Mouse (Mus musculus) forebrain, postnatal 0 days (tissue): ENCODE measurements around the gene Naa60. TPM values are rescaled to one million over a fixed set of nuclear protein-coding genes. Genes with fewer than 3 reads are reported as not detected.

Source experiments
- ATAC-seq: fragments of 200-750 bp; cut with Nextera tagmentation; 2 replicates; pipeline ENCODE4 v1.8.0; 2017; ENCODE audit warnings: mild to moderate bottlenecking, moderate library complexity
- DNase-seq: peaks from one replicate; pipeline ENCODE4 v3.0.0-alpha.2; 2015
- H3K27ac ChIP-seq: fragments of 300-500 bp; sonication (generic); 2 replicates; pipeline ENCODE4 v1.5.1; 2014; ENCODE audit warnings: low read depth, mild to moderate bottlenecking, antibody characterized with exemption, low read length, moderate library complexity, mixed read lengths
- H3K27me3 ChIP-seq: fragments of 300-500 bp; sonication (generic); 2 replicates; pipeline ENCODE4 v1.6.1; 2014; ENCODE audit warnings: mild to moderate bottlenecking, low read length, mixed read lengths; ENCODE audit not compliant: insufficient read depth
- H3K36me3 ChIP-seq: fragments of 300-500 bp; sonication (generic); 2 replicates; pipeline ENCODE4 v1.6.1; 2014; ENCODE audit warnings: mild to moderate bottlenecking, moderate library complexity; ENCODE audit not compliant: insufficient read depth
- H3K4me1 ChIP-seq: fragments of 300-500 bp; sonication (generic); 2 replicates; pipeline ENCODE4 v1.6.1; 2014; ENCODE audit warnings: antibody characterized with exemption; ENCODE audit not compliant: insufficient read depth
- H3K4me2 ChIP-seq: fragments of 300-500 bp; sonication (generic); 2 replicates; pipeline ENCODE4 v1.6.1; 2014; ENCODE audit warnings: low read depth, mild to moderate bottlenecking, moderate library complexity
- H3K4me3 ChIP-seq: fragments of 300-500 bp; sonication (generic); 2 replicates; pipeline ENCODE4 v1.5.1; 2014; ENCODE audit warnings: low read depth, low read length, mixed read lengths
- H3K9ac ChIP-seq: fragments of 300-500 bp; sonication (generic); 2 replicates; pipeline ENCODE4 v1.6.1; 2014; ENCODE audit warnings: mild to moderate bottlenecking
- H3K9me3 ChIP-seq: fragments of 300-500 bp; sonication (generic); 2 replicates; pipeline ENCODE4 v1.6.1; 2016; ENCODE audit warnings: low read length
- CTCF ChIP-seq: sonication (generic); IDR thresholded peaks from 2 replicates; pipeline ENCODE4 v1.5.1; 2016; ENCODE audit warnings: antibody characterized with exemption, control low read depth, low read depth
- WGBS: fragments of 180-500 bp; shearing (Covaris S2); extraction: QIAGEN DNeasy Blood & Tissue Kit; methylation state at CpG from one replicate; pipeline ENCODE4 v1.1.7; 2014; 5-methylcytosine and 5-hydroxymethylcytosine counted together
- polyA plus RNA-seq: library from polyadenylated mRNA; unstranded; fragments of >200 nt; fragmentation: Nextera tagmentation; extraction: Ambion mirVana; gene quantifications from 2 replicates; pipeline ENCODE4 v1.2.1, GENCODE M21; 2015
- total RNA-seq: library from RNA; depleted of rRNA; stranded (reverse); fragments of >200 nt; gene quantifications from 2 replicates; pipeline ENCODE4 v1.2.3, GENCODE M21; 2014; rRNA removed

Gene Naa60
- 61.6 and 81.1 TPM in 2 replicates for total RNA-seq
- polyA plus RNA-seq, result 86.1 and 97.1 TPM in 2 replicates

DNA sequence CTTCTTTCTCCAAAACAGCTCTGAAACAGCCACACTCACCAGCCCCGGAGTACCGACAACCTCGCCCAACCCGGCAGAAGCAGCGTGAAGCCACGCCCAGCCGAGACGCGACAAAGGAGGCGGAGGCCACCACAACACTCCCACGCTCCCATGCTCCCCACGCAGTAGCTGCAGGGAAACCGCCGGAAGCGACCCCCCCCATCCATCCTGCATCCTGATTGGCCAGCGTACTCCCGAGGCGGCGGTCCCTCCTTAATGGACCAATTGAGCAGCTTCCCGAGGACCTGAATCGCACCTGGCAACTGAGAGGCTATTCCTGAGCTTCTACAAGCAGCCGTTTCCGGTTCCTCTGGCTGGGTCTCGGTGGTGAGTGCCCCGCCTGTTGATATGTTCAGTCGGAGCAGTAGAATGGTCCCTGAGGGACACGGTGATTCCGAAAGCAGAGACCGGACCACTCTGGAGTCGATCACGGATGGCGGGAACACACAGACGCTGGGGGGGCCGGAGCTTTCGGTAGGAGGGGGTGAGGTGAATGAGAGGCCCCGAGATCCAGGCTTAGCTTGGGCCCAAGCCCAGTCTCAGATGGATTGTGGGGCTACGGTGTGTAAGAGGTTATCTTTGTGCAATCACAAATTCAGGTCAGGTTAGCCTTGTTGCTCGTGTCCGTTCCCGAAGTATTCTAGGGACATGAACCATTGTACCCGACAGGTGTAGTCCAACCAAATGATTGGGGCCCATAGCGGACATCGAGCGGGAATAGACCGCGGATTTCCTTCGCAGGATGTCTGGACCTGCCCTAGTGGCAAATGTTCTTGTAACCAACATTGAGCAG lies at the start of gene Naa60:
TSS of gene Naa60 (plus strand) at position 160 of the 832 bp plus-strand sequence.
- Histone ChIP-seq H3K4me3 (peak within 1 kb of the TSS; percentile 52), H3K27me3 (no peaks in the 10 kb centered on the region), H3K4me1 (peaks cover 5% of the 10 kb centered on the region), H3K4me2 (peak within 1 kb of the TSS; percentile 81), H3K9ac (peak within 1 kb of the TSS; percentile 57), H3K27ac (peak within 1 kb of the TSS; percentile 36; the same call in 1 of the 2 replicates), H3K9me3 (no peaks in the 10 kb centered on the region), H3K36me3 (peaks cover 10% of the 10 kb centered on the region; the same call in 1 of the 2 replicates)
- 6% methylated on average over 47 of the region's 47 CpGs for WGBS
- peak; percentile 95 for DNase-seq
- ATAC-seq, result peak; percentile 100
- TF ChIP-seq CTCF, result 0 out of 2 replicates have a peak, but pooled peaks have one; percentile 1

DNA sequence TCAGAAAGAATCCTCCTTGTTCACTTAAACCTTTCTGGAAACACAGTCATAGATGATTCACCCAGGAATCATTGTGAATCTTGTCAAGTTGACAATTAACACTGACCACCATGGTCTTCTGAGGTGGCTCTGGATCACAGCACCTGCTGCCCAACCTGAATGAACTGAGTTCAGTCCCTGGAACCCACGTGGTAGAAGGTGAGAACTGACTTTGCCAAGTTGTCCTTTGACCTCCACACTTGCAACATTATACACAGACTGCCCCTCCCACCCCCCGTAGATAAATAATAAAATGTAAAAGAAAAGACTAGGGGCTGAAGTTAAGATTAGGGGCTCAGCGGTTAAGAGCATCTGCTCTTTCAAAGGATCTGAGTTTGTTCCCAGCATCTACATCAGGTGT lies 44.2 kb upstream of the Naa60 start:
- no peaks in the 10 kb centered on the region for H3K9me3 ChIP-seq
- 60% methylated on average over 3 of the region's 3 CpGs for WGBS
- no peaks in the 10 kb centered on the region for H3K27me3 ChIP-seq
- H3K4me1 ChIP-seq, result no peaks in the 10 kb centered on the region
- no peak overlapping the region for H3K4me2 ChIP-seq
- H3K36me3 ChIP-seq, result no peaks in the 10 kb centered on the region
- ATAC-seq (no peak), DNase-seq (no peak)
- H3K9ac ChIP-seq, result no peak overlapping the region
- no peak for TF ChIP-seq CTCF
- no peak overlapping the region for H3K27ac ChIP-seq
- H3K4me3 ChIP-seq, result no peak overlapping the region

DNA sequence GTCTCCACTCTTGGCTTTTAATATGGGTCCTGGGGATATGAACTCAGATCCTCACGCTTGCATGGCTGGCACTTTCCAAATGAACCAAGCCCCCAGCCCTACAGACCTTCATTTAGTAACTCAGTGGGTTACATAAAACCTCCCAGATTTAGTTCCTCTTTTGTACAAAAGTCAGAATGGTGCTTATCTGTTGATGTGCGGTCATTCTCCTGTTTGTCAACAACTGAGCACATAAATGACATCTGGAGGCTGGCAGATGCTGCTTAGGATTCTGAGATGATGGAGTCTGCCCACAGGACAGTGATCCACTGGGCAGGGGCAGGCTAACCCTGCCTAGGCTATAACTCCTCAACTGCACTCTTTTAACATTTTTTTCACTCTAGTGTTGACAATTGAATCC lies 42.4 kb upstream of the Naa60 start:
- Histone ChIP-seq H3K27me3 (no peaks in the 10 kb centered on the region), H3K36me3 (no peaks in the 10 kb centered on the region), H3K27ac (no peak overlapping the region), H3K4me1 (no peaks in the 10 kb centered on the region), H3K9me3 (no peaks in the 10 kb centered on the region), H3K4me3 (no peak overlapping the region), H3K4me2 (no peak overlapping the region), H3K9ac (no peak overlapping the region)
- TF ChIP-seq CTCF, result no peak
- ATAC-seq, result no peak
- no peak for DNase-seq
- 91% methylated on average over 2 of the region's 2 CpGs for WGBS

DNA sequence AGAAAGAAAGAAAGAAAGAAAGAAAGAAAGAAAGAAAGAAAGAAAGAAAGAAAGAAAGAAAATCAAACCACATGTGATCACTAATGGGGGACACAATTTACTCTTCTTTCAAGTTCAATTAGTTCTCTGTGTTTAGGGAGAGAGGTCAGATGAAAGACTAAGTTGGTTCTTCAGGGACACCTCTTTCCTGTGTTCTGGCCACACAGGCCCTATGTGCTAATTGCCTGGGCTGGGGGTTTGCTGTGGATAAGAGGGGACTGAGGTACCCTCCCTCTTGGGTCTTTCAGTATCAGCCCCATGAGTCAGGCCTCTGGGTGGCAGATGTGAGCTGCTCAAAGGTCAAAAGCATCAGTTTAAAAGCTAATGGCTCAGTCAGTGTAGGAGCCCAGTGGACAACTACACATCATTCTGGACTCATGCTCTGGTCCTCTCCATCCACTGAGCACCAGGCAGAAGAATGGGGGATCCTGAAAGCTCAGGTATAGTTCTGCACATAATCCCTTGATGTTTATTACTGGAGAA lies 41.5 kb upstream of the Naa60 start, which contains the start of gene Olfr15:
TSS of gene Olfr15 (plus strand) at position 291 of the 522 bp plus-strand sequence.
- no peak within 1 kb of the TSS for H3K4me2 ChIP-seq
- H3K36me3 ChIP-seq, result no peaks in the 10 kb centered on the region
- no peak for DNase-seq
- no peak within 1 kb of the TSS for H3K27ac ChIP-seq
- no peaks in the 10 kb centered on the region for H3K27me3 ChIP-seq
- H3K4me3 ChIP-seq, result no peak within 1 kb of the TSS
- no peak for TF ChIP-seq CTCF
- no peak within 1 kb of the TSS for H3K9ac ChIP-seq
- no peaks in the 10 kb centered on the region for H3K4me1 ChIP-seq
- no peak for ATAC-seq
- H3K9me3 ChIP-seq, result no peaks in the 10 kb centered on the region

DNA sequence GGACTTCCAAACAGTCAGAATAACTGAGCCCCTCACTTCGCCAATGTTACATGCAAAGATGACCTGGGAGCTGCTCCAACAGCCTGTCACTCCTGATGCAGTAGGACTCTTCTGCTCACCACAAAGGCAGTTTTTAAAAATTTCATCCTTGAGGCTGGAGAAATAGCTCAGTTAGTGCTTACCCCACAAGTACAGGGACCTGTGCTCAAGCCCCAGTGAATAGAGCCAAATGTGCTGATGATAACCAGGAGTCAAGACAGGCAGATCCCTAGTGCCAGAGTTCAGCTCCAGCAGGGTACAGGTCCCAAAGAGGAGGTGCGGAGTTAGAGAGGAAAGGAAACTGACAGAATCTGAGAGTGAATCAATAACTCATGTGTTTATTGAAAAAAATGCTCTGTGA lies 36.7 kb upstream of the Naa60 start:
- Histone ChIP-seq H3K9me3 (no peaks in the 10 kb centered on the region), H3K4me2 (no peak overlapping the region), H3K36me3 (no peaks in the 10 kb centered on the region), H3K27ac (no peak overlapping the region), H3K27me3 (no peaks in the 10 kb centered on the region), H3K9ac (no peak overlapping the region), H3K4me1 (no peaks in the 10 kb centered on the region), H3K4me3 (no peak overlapping the region)
- 88% methylated on average over 2 of the region's 2 CpGs for WGBS
- no peak for TF ChIP-seq CTCF
- ATAC-seq (no peak), DNase-seq (no peak)

DNA sequence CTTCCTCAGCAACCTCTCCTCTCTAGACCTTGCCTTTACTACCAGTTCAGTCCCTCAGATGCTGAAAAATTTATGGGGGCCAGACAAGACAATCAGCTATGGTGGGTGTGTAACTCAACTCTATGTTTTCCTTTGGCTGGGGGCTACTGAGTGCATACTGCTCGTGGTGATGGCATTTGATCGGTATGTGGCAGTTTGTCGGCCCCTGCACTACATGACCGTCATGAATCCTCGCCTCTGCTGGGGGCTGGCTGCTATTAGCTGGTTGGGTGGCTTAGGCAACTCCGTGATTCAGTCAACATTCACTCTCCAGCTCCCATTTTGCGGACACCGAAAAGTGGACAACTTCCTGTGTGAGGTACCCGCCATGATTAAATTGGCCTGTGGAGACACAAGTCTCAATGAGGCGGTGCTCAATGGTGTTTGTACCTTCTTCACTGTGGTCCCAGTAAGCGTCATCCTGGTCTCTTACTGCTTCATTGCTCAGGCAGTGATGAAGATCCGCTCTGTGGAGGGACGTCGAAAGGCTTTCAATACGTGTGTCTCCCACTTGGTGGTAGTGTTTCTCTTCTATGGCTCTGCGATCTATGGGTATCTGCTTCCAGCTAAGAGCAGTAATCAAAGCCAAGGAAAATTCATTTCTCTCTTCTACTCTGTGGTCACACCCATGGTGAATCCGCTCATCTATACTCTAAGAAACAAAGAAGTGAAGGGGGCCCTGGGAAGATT lies 32.9 kb upstream of the Naa60 start:
- H3K27me3 ChIP-seq, result no peaks in the 10 kb centered on the region
- H3K4me2 ChIP-seq, result no peak overlapping the region
- peak; percentile 21 for DNase-seq
- H3K9me3 ChIP-seq, result no peaks in the 10 kb centered on the region
- ATAC-seq, result no peak; the same call in 1 of the 2 replicates
- H3K36me3 ChIP-seq, result no peaks in the 10 kb centered on the region
- 65% methylated on average over 17 of the region's 17 CpGs for WGBS
- peak; percentile 59 for TF ChIP-seq CTCF
- no peak overlapping the region for H3K9ac ChIP-seq
- H3K4me1 ChIP-seq, result no peaks in the 10 kb centered on the region
- H3K4me3 ChIP-seq, result no peak overlapping the region
- no peak overlapping the region for H3K27ac ChIP-seq

DNA sequence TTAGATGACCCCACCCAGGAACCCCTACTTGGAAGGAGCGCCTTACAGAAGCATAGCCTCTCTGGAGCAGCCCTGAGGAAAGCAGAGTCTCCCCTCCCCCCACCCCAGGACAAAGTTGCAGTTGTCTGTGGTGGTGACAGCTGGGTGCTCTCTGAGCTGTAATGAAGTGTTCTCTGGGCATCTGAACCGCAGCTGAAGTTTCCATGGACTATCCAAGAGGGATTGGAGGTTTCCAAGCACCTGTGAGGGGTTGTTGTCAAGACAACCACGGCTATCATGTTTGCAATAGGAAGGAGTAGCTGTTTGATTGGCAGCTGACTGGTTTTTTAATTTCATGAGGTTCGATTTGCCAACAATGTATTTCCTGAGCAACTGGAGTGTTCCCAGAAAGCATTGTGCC lies 29.2 kb upstream of the Naa60 start:
- ATAC-seq (no peak), DNase-seq (no peak)
- TF ChIP-seq CTCF, result no peak
- Histone ChIP-seq H3K4me3 (no peak overlapping the region), H3K4me1 (peaks cover 4% of the 10 kb centered on the region), H3K36me3 (no peaks in the 10 kb centered on the region), H3K9me3 (no peaks in the 10 kb centered on the region), H3K4me2 (no peak overlapping the region), H3K27ac (no peak overlapping the region), H3K27me3 (no peaks in the 10 kb centered on the region), H3K9ac (no peak overlapping the region)
- WGBS, result 34% methylated on average over 4 of the region's 4 CpGs
